Mouse (Mus musculus): ENCODE measurements around the gene Mup4. TPM values are rescaled to one million over a fixed set of nuclear protein-coding genes. Genes with fewer than 3 reads are reported as not detected.
"Not testable (repeated sequence)": the region's sequence is repeated elsewhere in the genome, so short reads cannot be mapped to it uniquely, and the experiment has no call there.

The Mup4 gene
- polyA plus RNA-seq (2012; rRNA removed), result not detected in 2 replicates

DNA sequence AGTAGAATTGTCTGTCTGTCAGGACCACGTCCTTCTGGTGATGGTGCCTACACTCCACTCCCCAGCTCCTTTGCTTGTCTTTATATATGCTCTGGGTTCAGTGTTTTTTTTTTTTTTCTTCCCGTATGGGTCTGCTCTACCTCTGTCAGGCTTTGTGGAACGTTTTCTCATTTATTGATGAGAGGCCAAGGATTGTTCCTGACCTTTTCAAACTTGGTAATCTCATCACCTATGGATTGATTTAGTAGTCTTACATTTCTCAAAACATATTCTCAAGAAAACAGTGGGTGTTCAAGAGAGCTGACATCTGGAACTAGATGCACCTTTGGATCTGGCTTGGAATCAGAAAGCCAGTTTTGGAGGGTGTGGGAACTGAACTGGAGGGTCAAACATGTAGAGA is at the start of gene Mup4:
Mup4 (minus strand) TSS at position 101 of the 400 bp plus-strand sequence.
- H3K4me3 ChIP-seq (ENCODE audit: extremely low read depth, insufficient read depth, insufficient read length), result no peak within 1 kb of the TSS
- WGBS, result 68% methylated on average over 3 of the region's 3 CpGs
- no peaks in the 10 kb centered on the region for H3K36me3 ChIP-seq (ENCODE audit: control insufficient read depth, insufficient read depth, low read length)
- H3K4me1 ChIP-seq (ENCODE audit: control insufficient read depth, insufficient read depth, insufficient read length), result no peaks in the 10 kb centered on the region
- H3K27ac ChIP-seq (ENCODE audit: insufficient read depth, low read length), result no peak within 1 kb of the TSS
- TF ChIP-seq POLR2A (IDR thresholded peaks at IDR 0.05; ENCODE audit: low read depth, low read length) (no peak), CTCF (IDR thresholded peaks at IDR 0.05; ENCODE audit: extremely low read depth, insufficient read depth, insufficient read length, insufficient replicate concordance) (no peak)
- no peak for DNase-seq (ENCODE audit: low read depth in 1 of 2, low spot score in 2 of 2)
- H3K27me3 ChIP-seq (ENCODE audit: control insufficient read depth, insufficient read depth, low read length), result no peaks in the 10 kb centered on the region

DNA sequence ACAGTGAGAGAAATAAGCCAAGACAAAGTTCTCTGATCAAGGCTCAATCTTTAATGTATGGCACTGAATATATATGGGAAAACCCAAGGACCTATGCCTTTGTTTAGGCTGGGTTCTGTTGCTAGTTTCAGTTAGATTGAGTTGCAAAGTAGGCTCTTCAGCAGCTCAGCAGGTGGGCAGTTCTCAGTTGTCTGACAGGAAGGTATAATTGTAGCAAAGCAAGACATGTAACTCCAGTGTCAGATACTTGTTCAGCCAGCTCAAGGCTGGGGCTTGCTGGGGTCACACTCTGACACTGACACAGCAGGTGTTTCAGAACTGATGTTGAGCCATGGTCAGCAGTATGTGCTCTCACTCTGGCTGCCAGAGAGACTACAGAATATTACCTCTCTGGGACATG is 37.4 kb upstream of the Mup4 start:
- H3K27me3 ChIP-seq (ENCODE audit: control insufficient read depth, insufficient read depth, low read length); H3K36me3 ChIP-seq (ENCODE audit: control insufficient read depth, insufficient read depth, low read length); H3K4me3 ChIP-seq (ENCODE audit: extremely low read depth, insufficient read depth, insufficient read length); DNase-seq (ENCODE audit: low read depth in 1 of 2, low spot score in 2 of 2); H3K4me1 ChIP-seq (ENCODE audit: control insufficient read depth, insufficient read depth, insufficient read length); H3K27ac ChIP-seq (ENCODE audit: insufficient read depth, low read length): not testable (repeated sequence)

DNA sequence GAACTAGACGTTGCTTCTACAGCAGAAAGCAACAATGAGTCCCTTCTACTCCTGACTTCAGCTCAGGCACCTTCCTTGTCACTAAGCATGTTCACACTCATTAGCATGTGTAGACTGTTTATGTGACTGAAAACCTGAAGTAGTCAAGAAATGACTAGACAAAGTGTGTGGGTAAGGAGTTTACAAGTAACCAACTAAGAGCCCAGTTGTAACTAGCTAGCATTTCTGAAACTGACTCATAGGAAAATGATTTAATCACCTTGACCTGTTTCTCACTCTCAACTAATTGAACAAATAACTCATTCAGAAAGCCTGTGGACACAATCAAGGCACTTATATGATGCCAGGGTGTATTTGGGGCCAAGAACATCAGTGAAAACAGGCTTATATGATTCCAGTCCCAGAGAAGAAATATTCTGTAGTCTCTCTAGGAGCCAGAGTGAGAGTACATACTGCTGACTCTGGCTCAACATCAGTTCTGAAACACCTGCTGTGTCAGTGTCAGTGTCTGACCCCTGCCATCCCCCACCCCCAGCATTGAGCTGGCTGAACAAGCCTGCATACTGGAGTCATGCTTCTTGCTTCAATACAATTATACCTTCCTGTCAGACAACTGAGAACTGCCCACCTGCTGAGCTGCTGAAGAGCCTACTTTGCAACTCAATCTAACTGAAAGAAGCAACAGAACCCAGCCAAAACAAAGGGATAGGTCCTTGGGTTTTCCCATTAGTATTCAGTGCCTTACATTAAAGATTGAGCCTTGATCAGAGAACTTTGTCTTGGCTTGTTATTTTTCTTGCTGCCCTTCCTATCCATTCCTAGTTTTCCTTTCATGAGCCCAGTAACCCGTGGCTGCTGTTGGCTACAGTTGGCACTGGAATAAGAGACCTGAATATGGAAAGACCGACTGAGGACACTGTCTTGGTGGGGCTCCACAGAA is 3.2 kb upstream of the Mup4 start, which contains the start of gene Mup6:
Mup6 (plus strand) TSS at position 890 of the 940 bp plus-strand sequence.
- Histone ChIP-seq H3K27ac (ENCODE audit: insufficient read depth, low read length) (no peak within 1 kb of the TSS), H3K4me3 (ENCODE audit: extremely low read depth, insufficient read depth, insufficient read length) (no peak within 1 kb of the TSS), H3K36me3 (ENCODE audit: control insufficient read depth, insufficient read depth, low read length) (no peaks in the 10 kb centered on the region), H3K4me1 (ENCODE audit: control insufficient read depth, insufficient read depth, insufficient read length) (no peaks in the 10 kb centered on the region), H3K27me3 (ENCODE audit: control insufficient read depth, insufficient read depth, low read length) (no peaks in the 10 kb centered on the region)
- no peak for DNase-seq (ENCODE audit: low read depth in 1 of 2, low spot score in 2 of 2)
- TF ChIP-seq CTCF (IDR thresholded peaks at IDR 0.05; ENCODE audit: extremely low read depth, insufficient read depth, insufficient read length, insufficient replicate concordance) (no peak), POLR2A (IDR thresholded peaks at IDR 0.05; ENCODE audit: low read depth, low read length) (no peak)
- 53% methylated on average over 3 of the region's 3 CpGs for WGBS

DNA sequence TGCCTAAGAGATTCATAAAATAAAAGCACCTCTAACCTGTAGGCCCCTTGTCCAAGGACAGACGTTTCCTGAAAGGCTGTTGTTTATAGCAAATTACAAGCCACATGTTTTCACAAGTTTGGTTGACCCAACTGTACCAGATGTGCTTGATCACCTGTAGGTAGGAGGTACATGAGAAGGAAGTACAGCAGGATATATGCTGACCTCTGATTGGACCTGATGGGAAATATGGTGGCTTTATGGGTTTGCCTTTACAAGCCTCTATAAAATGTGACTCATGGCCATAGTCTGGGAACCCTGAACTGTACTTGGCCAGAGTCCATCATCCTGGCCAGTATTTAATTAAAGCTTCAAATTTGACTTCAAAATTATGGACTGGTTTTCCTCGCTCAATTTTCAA is 23.0 kb downstream of the Mup4 start:
- no peak for DNase-seq (ENCODE audit: low read depth in 1 of 2, low spot score in 2 of 2)
- TF ChIP-seq CTCF (IDR thresholded peaks at IDR 0.05; ENCODE audit: extremely low read depth, insufficient read depth, insufficient read length, insufficient replicate concordance), result no peak
- no peak for TF ChIP-seq POLR2A (IDR thresholded peaks at IDR 0.05; ENCODE audit: low read depth, low read length)
- Histone ChIP-seq H3K36me3 (ENCODE audit: control insufficient read depth, insufficient read depth, low read length) (no peaks in the 10 kb centered on the region), H3K27ac (ENCODE audit: insufficient read depth, low read length) (no peak overlapping the region), H3K4me1 (ENCODE audit: control insufficient read depth, insufficient read depth, insufficient read length) (no peaks in the 10 kb centered on the region), H3K4me3 (ENCODE audit: extremely low read depth, insufficient read depth, insufficient read length) (no peak overlapping the region), H3K27me3 (ENCODE audit: control insufficient read depth, insufficient read depth, low read length) (no peaks in the 10 kb centered on the region)
- 67% methylated on average over 2 of the region's 2 CpGs for WGBS

DNA sequence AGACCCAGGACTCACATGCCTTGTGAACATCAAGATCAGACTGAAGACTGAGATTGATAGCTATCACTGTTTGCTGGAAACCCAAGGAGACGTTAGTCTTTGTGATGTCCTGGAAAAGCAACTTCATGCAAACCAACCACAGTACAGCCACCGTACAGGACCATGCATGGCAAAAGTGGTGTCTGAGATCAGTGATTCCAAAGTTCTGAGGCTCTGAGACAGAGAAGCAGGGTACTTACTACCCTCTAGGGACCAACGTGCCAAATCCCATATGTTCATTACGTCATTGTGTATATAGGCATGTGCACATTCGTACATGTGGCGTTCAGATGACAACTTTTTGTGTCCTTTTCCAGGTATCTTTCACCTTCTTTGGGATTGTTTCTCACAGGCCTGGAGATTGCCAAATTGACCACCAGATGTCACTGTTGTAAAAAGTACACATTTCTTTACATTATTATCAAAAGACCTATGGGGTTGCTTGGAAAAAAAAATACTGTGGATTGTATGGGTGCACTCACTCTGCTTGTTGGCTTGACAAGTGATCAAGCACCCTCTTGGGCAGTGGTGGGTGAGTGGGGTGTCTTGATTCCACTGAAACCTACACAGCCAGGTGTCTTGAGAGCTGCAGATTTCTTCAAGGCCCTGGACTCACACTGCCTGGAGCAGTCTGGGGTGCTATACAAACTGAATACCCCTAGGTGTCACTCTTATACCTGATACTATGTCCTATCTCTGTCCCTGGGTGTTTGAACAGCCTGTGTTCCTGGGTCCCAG is 27.8 kb downstream of the Mup4 start:
- no peak for DNase-seq (ENCODE audit: low read depth in 1 of 2, low spot score in 2 of 2)

DNA sequence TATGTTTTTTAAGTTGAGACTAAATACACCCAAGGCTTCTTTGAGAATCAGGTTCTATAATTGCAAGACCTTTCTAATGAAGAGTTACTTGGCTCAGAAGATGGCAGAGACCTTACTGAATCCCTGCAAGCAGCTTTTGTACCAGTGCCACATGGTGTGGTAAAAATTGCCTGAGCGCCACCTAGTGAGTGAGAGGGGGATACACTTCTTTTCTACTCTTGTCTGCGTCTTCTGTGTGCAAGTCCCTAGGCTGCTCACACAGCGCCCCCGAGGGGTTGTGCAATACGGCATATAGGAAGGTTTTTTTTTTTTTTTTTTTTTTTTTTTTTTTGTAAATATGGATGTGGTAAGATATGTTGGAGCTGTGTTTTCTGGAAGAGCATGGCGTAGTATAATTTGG is 32.2 kb downstream of the Mup4 start:
- peak; percentile 76 to 78 for DNase-seq (ENCODE audit: low read depth in 1 of 2, low spot score in 2 of 2)

More for the DNA sequence above, 27.8 kb downstream of the Mup4 start:
- Histone ChIP-seq H3K36me3 (ENCODE audit: control insufficient read depth, insufficient read depth, low read length) (no peaks in the 10 kb centered on the region), H3K4me1 (ENCODE audit: control insufficient read depth, insufficient read depth, insufficient read length) (no peaks in the 10 kb centered on the region), H3K27me3 (ENCODE audit: control insufficient read depth, insufficient read depth, low read length) (no peaks in the 10 kb centered on the region), H3K4me3 (ENCODE audit: extremely low read depth, insufficient read depth, insufficient read length) (no peak overlapping the region), H3K27ac (ENCODE audit: insufficient read depth, low read length) (no peak overlapping the region)
- WGBS, result 64% methylated on average over 6 of the region's 6 CpGs
- no peak for TF ChIP-seq POLR2A (IDR thresholded peaks at IDR 0.05; ENCODE audit: low read depth, low read length)
- no peak for TF ChIP-seq CTCF (IDR thresholded peaks at IDR 0.05; ENCODE audit: extremely low read depth, insufficient read depth, insufficient read length, insufficient replicate concordance)

More for the DNA sequence above, 32.2 kb downstream of the Mup4 start:
- H3K36me3 ChIP-seq (ENCODE audit: control insufficient read depth, insufficient read depth, low read length), result no peaks in the 10 kb centered on the region
- H3K27me3 ChIP-seq (ENCODE audit: control insufficient read depth, insufficient read depth, low read length), result no peaks in the 10 kb centered on the region
- 5% methylated on average over 6 of the region's 6 CpGs for WGBS
- H3K4me1 ChIP-seq (ENCODE audit: control insufficient read depth, insufficient read depth, insufficient read length), result peaks cover 8% of the 10 kb centered on the region
- H3K4me3 ChIP-seq (ENCODE audit: extremely low read depth, insufficient read depth, insufficient read length), result no peak overlapping the region
- TF ChIP-seq CTCF (IDR thresholded peaks at IDR 0.05; ENCODE audit: extremely low read depth, insufficient read depth, insufficient read length, insufficient replicate concordance), result peak; percentile 67; the same call in 1 of the 2 replicates
- TF ChIP-seq POLR2A (IDR thresholded peaks at IDR 0.05; ENCODE audit: low read depth, low read length), result no peak
- no peak overlapping the region for H3K27ac ChIP-seq (ENCODE audit: insufficient read depth, low read length)

All from spleen, adult 2 months (tissue).